Mouse (Mus musculus) C2C12 (cell line): ENCODE results near the gene Smtnl1.

Source experiments
- CTCF ChIP-seq: IDR thresholded peaks from one replicate; pipeline ENCODE4 v1.5.1; 2011; ENCODE audit not compliant: control insufficient read depth, insufficient read depth, insufficient read length
- USF1 ChIP-seq: IDR thresholded peaks from one replicate; pipeline ENCODE4 v1.6.1; 2011; ENCODE audit warnings: low read depth, mild to moderate bottlenecking, control low read depth, moderate library complexity

DNA sequence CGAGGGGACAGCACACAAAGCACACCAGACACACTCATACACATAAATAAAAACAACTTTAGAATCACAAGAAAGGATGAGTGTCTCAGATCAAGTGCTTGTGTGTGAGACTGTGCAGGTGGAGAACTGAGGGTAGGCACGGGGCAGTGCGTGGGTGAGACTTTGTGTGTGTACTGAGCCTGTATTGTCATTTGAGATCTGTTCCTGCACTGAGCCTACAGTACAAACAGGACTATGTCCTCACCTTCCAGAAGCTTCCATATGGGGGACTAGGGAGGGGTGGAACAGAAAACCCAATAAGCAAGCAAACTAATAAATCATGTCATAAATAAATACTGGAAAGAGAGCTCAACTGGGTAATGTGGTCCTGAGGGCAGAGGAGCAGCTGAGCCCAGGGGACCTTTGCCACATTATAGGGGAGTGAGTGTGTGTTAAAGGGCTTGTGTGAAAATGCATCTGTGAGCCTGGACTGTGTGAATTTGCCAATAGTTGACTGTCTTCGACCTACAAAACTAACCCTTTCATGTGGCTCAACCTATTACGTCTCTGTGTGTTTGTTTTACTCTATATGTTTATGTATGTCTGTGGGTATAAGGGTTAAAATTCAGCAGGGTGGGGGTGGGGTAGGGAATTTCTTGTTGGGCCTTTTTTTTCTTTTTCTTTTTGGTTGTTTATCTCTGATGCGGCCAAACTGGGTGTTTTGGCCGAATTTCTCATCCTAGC lies 28.1 kb upstream of the Smtnl1 start:
- TF ChIP-seq CTCF (no peak), USF1 (no peak)
